Mouse (Mus musculus) heart, adult 2 months (tissue): ENCODE data around the gene Apol10b. TPM values are rescaled to one million over a fixed set of nuclear protein-coding genes. Genes with fewer than 3 reads are reported as not detected.
A peak's percentile ranks its signal among the peaks of the same experiment; 100 is the strongest.
"Not testable (repeated sequence)": the region's sequence is repeated elsewhere in the genome, so short reads cannot be mapped to it uniquely, and the experiment has no call there.

ENCODE experiments used
- DNase-seq, 2 experiments: peaks; one replicate each; pipeline ENCODE4 v3.0.0; 2021
- H3K27ac ChIP-seq: fragments of 200-600 bp; 2 replicates; pipeline ENCODE4 v1.8.1; 2022
- H3K27me3 ChIP-seq: fragments of 200-500 bp; 2 replicates; pipeline ENCODE4 v1.6.1; 2012; ENCODE audit warnings: mild to moderate bottlenecking, low read length, inconsistent platforms, mixed read lengths; ENCODE audit not compliant: control insufficient read depth, insufficient read depth
- H3K36me3 ChIP-seq: fragments of 200-500 bp; 2 replicates; pipeline ENCODE4 v1.6.1; 2012; ENCODE audit warnings: low read length, inconsistent platforms; ENCODE audit not compliant: control insufficient read depth, insufficient read depth
- H3K4me1 ChIP-seq: fragments of 200-500 bp; 2 replicates; pipeline ENCODE4 v1.6.1; 2011; ENCODE audit warnings: low read length; ENCODE audit not compliant: control insufficient read depth, insufficient read depth
- H3K4me3 ChIP-seq: fragments of 200-600 bp; 2 replicates; pipeline ENCODE4 v1.8.1; 2022
- H3K79me2 ChIP-seq: fragments of 200-500 bp; replicated peaks from 2 replicates; pipeline ENCODE4 v1.6.1; 2012; ENCODE audit warnings: mild to moderate bottlenecking, inconsistent platforms, low read length, moderate library complexity, mixed read lengths; ENCODE audit not compliant: control insufficient read depth, insufficient read depth
- H3K9ac ChIP-seq: fragments of 200-500 bp; 2 replicates; pipeline ENCODE4 v1.6.1; 2012; ENCODE audit warnings: low read depth, mild to moderate bottlenecking, control low read depth, inconsistent platforms, low read length, mixed read lengths
- CTCF ChIP-seq: fragments of 200-600 bp; IDR thresholded peaks from 2 replicates; pipeline ENCODE4 v1.8.1; 2022; ENCODE audit warnings: antibody characterized with exemption, mild to moderate bottlenecking, moderate library complexity
- EP300 ChIP-seq: fragments of 200-500 bp; IDR thresholded peaks from 2 replicates; pipeline ENCODE4 v1.6.1; 2011; ENCODE audit warnings: low read depth, low read length, control low read depth; ENCODE audit not compliant: insufficient read depth
- POLR2A ChIP-seq: fragments of 200-500 bp; IDR thresholded peaks from 2 replicates; pipeline ENCODE4 v1.6.1; 2011; ENCODE audit warnings: mild to moderate bottlenecking, low read depth, low read length, control low read depth; ENCODE audit not compliant: insufficient read depth
- WGBS: fragments of 180-500 bp; shearing (Covaris S2); methylation state at CpG from one replicate; pipeline ENCODE4 v1.1.7; 2018; 5-methylcytosine and 5-hydroxymethylcytosine counted together
- intact Hi-C: fragments of 180-260 bp; cut with DNase I; formaldehyde crosslinking; loops from one replicate; pipeline ENCODE4 v1.15.1; 2025
- polyA plus RNA-seq: library from polyadenylated mRNA; depleted of rRNA; stranded (reverse); fragments of >200 nt; gene quantifications from 2 replicates; pipeline ENCODE4 v1.2.3, GENCODE M21; 2012; rRNA removed
- total RNA-seq, 2 experiments: library from RNA; stranded (reverse); gene quantifications; 2 replicates each; pipeline ENCODE4 v1.2.3; 2021

Gene Apol10b
- total and polyA plus RNA-seq, 3 experiments: 1.3 to 3.0 (median 1.9) TPM

GRCm38 (mm10) chr15:77581681-77582080 lies 14.2 kb downstream of the Apol10b start:
- H3K4me1 ChIP-seq: peaks cover 18% of the 10 kb centered on the region
- peaks cover 7% of the 10 kb centered on the region for H3K36me3 ChIP-seq
- no peaks in the 10 kb centered on the region for H3K27me3 ChIP-seq
- H3K27ac ChIP-seq: peak overlapping the region; percentile 67
- DNase-seq: peak; percentile 61 to 78
- H3K9ac ChIP-seq: no peak overlapping the region; the same call in 1 of the 2 replicates
- TF ChIP-seq EP300 (peak; percentile 97), POLR2A (peak; percentile 57), CTCF (no peak)
- intact Hi-C loops: no loop called here
- no peak overlapping the region for H3K4me3 ChIP-seq
- WGBS: 21% methylated on average over 1 of the region's 1 CpGs
- no peaks in the 10 kb centered on the region for H3K79me2 ChIP-seq

- H3K27ac ChIP-seq: no peak overlapping the region
- TF ChIP-seq CTCF (no peak), EP300 (no peak)
- WGBS: 90% methylated on average over 4 of the region's 4 CpGs
- no peak overlapping the region for H3K4me3 ChIP-seq
- H3K36me3 ChIP-seq: peaks cover 7% of the 10 kb centered on the region
- intact Hi-C loops: loop anchor here (10.0 kb wide), 1 partner anchor 45 kb away; no protein-coding TSS in a partner anchor
- H3K4me1 ChIP-seq: peaks cover 18% of the 10 kb centered on the region
- no peak for DNase-seq
- H3K9ac ChIP-seq: no peak overlapping the region
- H3K27me3 ChIP-seq: no peaks in the 10 kb centered on the region
- no peaks in the 10 kb centered on the region for H3K79me2 ChIP-seq
Measured at GRCm38 (mm10) chr15:77579311-77579710, 16.6 kb downstream of the Apol10b start.

GRCm38 (mm10) chr15:77578801-77579200 lies 17.1 kb downstream of the Apol10b start:
- Histone ChIP-seq H3K36me3 (peaks cover 7% of the 10 kb centered on the region), H3K9ac (no peak overlapping the region), H3K4me3 (no peak overlapping the region), H3K79me2 (no peaks in the 10 kb centered on the region), H3K27ac (no peak overlapping the region), H3K4me1 (peaks cover 18% of the 10 kb centered on the region), H3K27me3 (no peaks in the 10 kb centered on the region)
- intact Hi-C loops: loop anchor here (10.0 kb wide), 1 partner anchor 46 kb away; no protein-coding TSS in a partner anchor
- no peak for DNase-seq
- 66% methylated on average over 2 of the region's 2 CpGs for WGBS
- TF ChIP-seq EP300: no peak
- TF ChIP-seq POLR2A: no peak

- H3K4me3 ChIP-seq: no peak overlapping the region
- H3K79me2 ChIP-seq: no peaks in the 10 kb centered on the region
- H3K27ac ChIP-seq: no peak overlapping the region
- H3K9ac ChIP-seq: no peak overlapping the region
- intact Hi-C loops: no loop called here
- H3K27me3 ChIP-seq: no peaks in the 10 kb centered on the region
- TF ChIP-seq CTCF (peak; percentile 65), EP300 (no peak), POLR2A (no peak)
- no peak for DNase-seq
- H3K36me3 ChIP-seq: no peaks in the 10 kb centered on the region
- no peaks in the 10 kb centered on the region for H3K4me1 ChIP-seq
Measured at GRCm38 (mm10) chr15:77563219-77563618, 32.7 kb downstream of the Apol10b start.

GRCm38 (mm10) chr15:77561792-77562191 lies 34.1 kb downstream of the Apol10b start, which contains the start of gene 1700025B11Rik:
TSS of gene 1700025B11Rik (minus strand) at chr15:77561892.
- H3K4me3 ChIP-seq: no peak within 1 kb of the TSS
- TF ChIP-seq CTCF: no peak
- no peak for TF ChIP-seq POLR2A
- TF ChIP-seq EP300: no peak
- H3K27me3 ChIP-seq: no peaks in the 10 kb centered on the region
- H3K9ac ChIP-seq: no peak within 1 kb of the TSS
- DNase-seq: no peak
- intact Hi-C loops: no loop called here
- no peak within 1 kb of the TSS for H3K27ac ChIP-seq
- H3K4me1 ChIP-seq: no peaks in the 10 kb centered on the region
- H3K79me2 ChIP-seq: no peaks in the 10 kb centered on the region
- no peaks in the 10 kb centered on the region for H3K36me3 ChIP-seq

GRCm38 (mm10) chr15:77539221-77539620 lies 56.7 kb downstream of the Apol10b start:
- H3K27ac ChIP-seq, H3K9ac ChIP-seq, H3K27me3 ChIP-seq, H3K79me2 ChIP-seq, DNase-seq, H3K36me3 ChIP-seq, H3K4me3 ChIP-seq, H3K4me1 ChIP-seq: not testable (repeated sequence)
- intact Hi-C loops: loop anchor here (10.0 kb wide), 1 partner anchor 76 kb away; no protein-coding TSS in a partner anchor
- WGBS: 21% methylated on average over 1 of the region's 1 CpGs

Other genes starting within 250 kb of the Apol10b start
- under 1 TPM in 1 of 2 experiments, not detected in 1; 0.13 TPM for gene Apol7a, start 197.0 kb downstream of the Apol10b start, total RNA-seq
- 0.23 and 0.29 TPM in 2 replicates for gene Apol7a, start 197.0 kb downstream of the Apol10b start, polyA plus RNA-seq
- gene Apol9a, start 185.0 kb downstream of the Apol10b start, total RNA-seq: under 1 TPM; 0.27 to 0.39 TPM
- gene Apol9a, start 185.0 kb downstream of the Apol10b start, polyA plus RNA-seq: 0.73 and 1.00 TPM in 2 replicates
- under 1 TPM; 0.21 to 0.43 TPM for gene Apol7b, start 148.6 kb downstream of the Apol10b start, total RNA-seq
- gene Apol7b, start 148.6 kb downstream of the Apol10b start, polyA plus RNA-seq: 0.10 TPM in 1 of 2 replicates, not detected in the other
- under 1 TPM in 1 of 2 experiments, not detected in 1; 0.07 TPM for gene Apol10a, start 119.1 kb downstream of the Apol10b start, total RNA-seq
- not detected in 2 replicates for gene Apol10a, start 119.1 kb downstream of the Apol10b start, polyA plus RNA-seq
- gene Apol11a, start 87.9 kb downstream of the Apol10b start, total RNA-seq: not detected
- not detected in 2 replicates for gene Apol11a, start 87.9 kb downstream of the Apol10b start, polyA plus RNA-seq
- gene Apol7c, start 62.8 kb downstream of the Apol10b start, total RNA-seq: not detected
- gene Apol7c, start 62.8 kb downstream of the Apol10b start, polyA plus RNA-seq: 0.12 TPM in 1 of 2 replicates, not detected in the other
- gene 1700025B11Rik, start 34.2 kb downstream of the Apol10b start, total RNA-seq: not detected
- gene 1700025B11Rik, start 34.2 kb downstream of the Apol10b start, polyA plus RNA-seq: not detected in 2 replicates
- gene Gm36245, start 3.1 kb upstream of the Apol10b start, total RNA-seq: not detected
- gene Gm36245, start 3.1 kb upstream of the Apol10b start, polyA plus RNA-seq: 0.45 TPM in 1 of 2 replicates, not detected in the other
- 1 to 10 TPM; 1.3 to 8.1 TPM for gene Apol11b, start 47.2 kb upstream of the Apol10b start, total RNA-seq
- gene Apol11b, start 47.2 kb upstream of the Apol10b start, polyA plus RNA-seq: 0.26 and 6.2 TPM in 2 replicates
- under 1 TPM in 1 of 2 experiments, not detected in 1; 0.48 TPM for gene Apol7e, start 102.7 kb upstream of the Apol10b start, total RNA-seq
- gene Apol7e, start 102.7 kb upstream of the Apol10b start, polyA plus RNA-seq: 0.23 and 0.43 TPM in 2 replicates
- gene Apol9b, start 132.9 kb upstream of the Apol10b start, total RNA-seq: not detected
- 0.53 and 1.7 TPM in 2 replicates for gene Apol9b, start 132.9 kb upstream of the Apol10b start, polyA plus RNA-seq
- gene Apol8, start 160.9 kb upstream of the Apol10b start, total RNA-seq: under 1 TPM in 1 of 2 experiments, not detected in 1; 0.55 TPM
- gene Apol8, start 160.9 kb upstream of the Apol10b start, polyA plus RNA-seq: 0.06 TPM in 1 of 2 replicates, not detected in the other
- 100 to 1,000 TPM in 1 of 2 experiments, 10 to 100 TPM in 1; 88.3 to 111 TPM for gene Myh9, start 246.1 kb upstream of the Apol10b start, total RNA-seq
- gene Myh9, start 246.1 kb upstream of the Apol10b start, polyA plus RNA-seq: 30.4 and 46.8 TPM in 2 replicates